Mouse (Mus musculus): ENCODE results near the gene Tmem253. TPM values are rescaled to one million over a fixed set of nuclear protein-coding genes. Genes with fewer than 3 reads are reported as not detected.
"Not testable (repeated sequence)": the region's sequence is repeated elsewhere in the genome, so short reads cannot be mapped to it uniquely, and the experiment has no call there.

The Tmem253 gene
- total RNA-seq, 2 experiments from 2014 or later, result 1.1 to 2.8 TPM

GRCm38 (mm10) chr14:52020486-52021137 is 5.2 kb downstream of the Tmem253 start, which contains the start of gene Zfp219:
Gene Zfp219, minus strand, starts transcription at chr14:52020733.
- peak in 1 of 2 experiments; percentile 65 for DNase-seq (ENCODE audit: low spot score in 2 of 2)

GRCm38 (mm10) chr14:52021138-52021529 is 5.7 kb downstream of the Tmem253 start:
- DNase-seq (ENCODE audit: low spot score in 2 of 2), result no peak

GRCm38 (mm10) chr14:52021568-52022212 is 6.2 kb downstream of the Tmem253 start:
- DNase-seq (ENCODE audit: low spot score in 2 of 2), result no peak

- DNase-seq (ENCODE audit: low spot score in 2 of 2), result no peak
Observed at GRCm38 (mm10) chr14:52022244-52022708, 6.8 kb downstream of the Tmem253 start.

GRCm38 (mm10) chr14:52022709-52023459 is 7.4 kb downstream of the Tmem253 start:
- DNase-seq (ENCODE audit: low spot score in 2 of 2), result peak; percentile 69 to 87

- DNase-seq (ENCODE audit: low spot score in 2 of 2), result no peak
Observed at GRCm38 (mm10) chr14:52024133-52024532, 8.7 kb downstream of the Tmem253 start.

- DNase-seq (ENCODE audit: low spot score in 2 of 2), result no peak
Observed at GRCm38 (mm10) chr14:52026342-52026741, 10.9 kb downstream of the Tmem253 start.

GRCm38 (mm10) chr14:52035926-52036325 is 20.5 kb downstream of the Tmem253 start:
- DNase-seq (ENCODE audit: low spot score in 2 of 2), result no peak

- no peak for DNase-seq (ENCODE audit: low spot score in 2 of 2)
Observed at GRCm38 (mm10) chr14:52039332-52039731, 23.9 kb downstream of the Tmem253 start.

- DNase-seq (ENCODE audit: low spot score in 2 of 2), result not testable (repeated sequence)
Observed at GRCm38 (mm10) chr14:52042359-52042758, 26.9 kb downstream of the Tmem253 start, which contains the start of gene Olfr221. Gene Olfr221, minus strand, starts transcription at chr14:52042459.

GRCm38 (mm10) chr14:52043446-52043845 is 28.0 kb downstream of the Tmem253 start:
- DNase-seq (ENCODE audit: low spot score in 2 of 2), result no peak

- DNase-seq (ENCODE audit: low spot score in 2 of 2), result no peak
Observed at GRCm38 (mm10) chr14:52044901-52045678, 29.6 kb downstream of the Tmem253 start.

GRCm38 (mm10) chr14:52045966-52046565 is 30.6 kb downstream of the Tmem253 start:
- no peak for DNase-seq (ENCODE audit: low spot score in 2 of 2)

GRCm38 (mm10) chr14:52052720-52053119 is 37.3 kb downstream of the Tmem253 start:
- not testable (repeated sequence) for DNase-seq (ENCODE audit: low spot score in 2 of 2)

- no peak for DNase-seq (ENCODE audit: low spot score in 2 of 2)
Observed at GRCm38 (mm10) chr14:52059982-52060381, 44.5 kb downstream of the Tmem253 start.

- no peak for DNase-seq (ENCODE audit: low spot score in 2 of 2)
Observed at GRCm38 (mm10) chr14:52060800-52061199, 45.3 kb downstream of the Tmem253 start.

GRCm38 (mm10) chr14:52061798-52062197 is 46.3 kb downstream of the Tmem253 start:
- no peak for DNase-seq (ENCODE audit: low spot score in 2 of 2)

- no peak for DNase-seq (ENCODE audit: low spot score in 2 of 2)
Observed at GRCm38 (mm10) chr14:52066135-52066534, 50.7 kb downstream of the Tmem253 start.
